Mouse (Mus musculus) brain, embryonic 14.5 days (tissue): ENCODE measurements around the gene Akp3.

Experiments used
- CTCF ChIP-seq: fragments of 200-500 bp; IDR thresholded peaks from 2 replicates; pipeline ENCODE4 v1.5.1; 2012; ENCODE audit warnings: inconsistent platforms, mild to moderate bottlenecking, moderate library complexity, borderline replicate concordance; ENCODE audit not compliant: insufficient read depth, insufficient read length; ENCODE audit errors: extremely low read depth
- POLR2A ChIP-seq: fragments of 200-500 bp; IDR thresholded peaks from 2 replicates; pipeline ENCODE4 v1.6.1; 2012; ENCODE audit warnings: mild to moderate bottlenecking, inconsistent platforms, borderline replicate concordance; ENCODE audit not compliant: poor library complexity, insufficient read depth, insufficient read length, severe bottlenecking; ENCODE audit errors: extremely low read depth

DNA sequence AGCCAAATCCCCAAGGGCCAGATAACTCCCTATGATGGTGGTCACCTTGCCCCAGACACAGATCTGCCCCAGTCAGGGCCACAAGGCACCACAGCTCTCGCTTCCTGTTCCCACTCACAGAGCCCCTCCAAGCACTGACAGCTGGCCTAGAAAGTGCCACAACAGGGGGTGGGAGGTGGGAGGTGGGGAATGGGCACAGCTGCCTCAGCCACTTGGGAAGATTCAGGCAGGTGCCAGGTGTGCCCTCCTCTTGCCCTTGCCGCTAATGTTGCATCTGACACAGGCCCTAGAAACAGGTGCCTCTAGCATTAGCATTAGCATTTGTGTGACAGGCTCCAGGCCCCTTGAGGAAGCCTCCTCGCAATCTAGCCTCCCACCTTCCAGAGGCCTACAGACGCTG is 16.8 kb downstream of the Akp3 start:
- TF ChIP-seq POLR2A: no peak
- TF ChIP-seq CTCF: no peak
